Comparison of ENCODE assay signal across 8 mouse cellular contexts in the genomic region with DNA sequence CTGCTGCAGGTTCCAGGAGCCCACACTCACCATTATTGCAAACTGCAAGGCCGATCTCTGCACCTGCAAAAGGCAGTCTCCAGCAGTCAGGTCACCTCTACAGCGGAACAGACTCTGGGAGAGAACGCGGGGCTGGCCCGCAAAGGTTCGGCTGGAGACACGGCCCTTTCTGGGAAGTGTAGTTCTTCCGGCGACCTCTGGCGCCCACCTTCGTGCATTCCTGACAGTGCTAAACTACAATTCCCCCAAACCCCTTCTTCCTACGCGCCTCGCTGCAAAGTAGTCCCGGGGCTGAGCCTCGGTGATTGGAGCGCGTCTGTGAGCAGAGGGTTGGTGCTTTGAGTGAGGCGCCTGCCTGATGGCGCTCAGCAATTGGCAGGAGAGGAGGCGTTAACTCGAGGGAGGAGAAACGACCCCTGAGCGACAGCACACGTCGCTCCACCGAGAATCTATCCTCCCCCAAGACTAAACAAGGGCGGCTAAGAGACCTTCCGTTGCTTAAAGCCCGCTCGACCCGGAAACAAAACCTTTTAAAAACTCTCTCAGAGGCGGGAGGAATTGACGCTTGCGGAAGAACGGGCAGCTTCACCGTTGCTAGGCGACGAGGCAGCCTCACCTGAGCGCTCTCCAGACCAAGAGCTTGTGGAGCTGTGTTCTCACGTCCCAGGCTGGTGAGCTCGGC. TPM values are rescaled to one million over a fixed set of nuclear protein-coding genes. Genes with fewer than 3 reads are reported as not detected.
DNase-seq lines count a peak whose midpoint lies in the region; ATAC-seq and TF ChIP-seq lines count a peak whose summit lies in the region.

Gene Wdpcp, plus strand, starts transcription at position 536 of the 682 bp plus-strand sequence.
Gene Mdh1, minus strand, starts transcription at position 668 of the 682 bp plus-strand sequence.

- no peak; the same call in 1 of the 2 replicates for TF ChIP-seq EP300 in heart, postnatal 0 days (IDR thresholded peaks at IDR 0.05; ENCODE audit: low read depth)

- no peaks in the 10 kb centered on the region; the same call in 1 of the 2 replicates for H3K27me3 ChIP-seq in E14TG2a.4 (ENCODE audit: insufficient read depth, low read length)
- H3K27me3 ChIP-seq in forebrain, embryonic 12.5 days, result no peaks in the 10 kb centered on the region
- no peaks in the 10 kb centered on the region for H3K27me3 ChIP-seq in heart, postnatal 0 days (ENCODE audit: control insufficient read depth, insufficient read depth, low read length)
- H3K27me3 ChIP-seq in liver, embryonic 16.5 days (ENCODE audit: control insufficient read depth, insufficient read depth, low read depth, low read length), result no peaks in the 10 kb centered on the region
- H3K27me3 ChIP-seq in neural tube, embryonic 13.5 days, result no peaks in the 10 kb centered on the region
- no peaks in the 10 kb centered on the region for H3K27me3 ChIP-seq in testis, adult 2 months (ENCODE audit: control insufficient read depth, insufficient read depth, low read length)

- peak within 1 kb of the TSS; percentile 95 for H3K4me3 ChIP-seq in E14TG2a.4 (replicated peaks; ENCODE audit: low read length)
- peak within 1 kb of the TSS; percentile 72 for H3K4me3 ChIP-seq in forebrain, embryonic 12.5 days (replicated peaks)
- H3K4me3 ChIP-seq in heart, postnatal 0 days (ENCODE audit: low read depth, low read length), result peak within 1 kb of the TSS; percentile 88
- H3K4me3 ChIP-seq in liver, embryonic 16.5 days (ENCODE audit: low read depth, low read length), result peak within 1 kb of the TSS; percentile 77
- H3K4me3 ChIP-seq in neural tube, embryonic 13.5 days, result peak within 1 kb of the TSS; percentile 62
- peak within 1 kb of the TSS; percentile 96 for H3K4me3 ChIP-seq in testis, adult 2 months (ENCODE audit: control insufficient read depth, low read depth, low read length)

- peak; percentile 70 for TF ChIP-seq POLR2A in testis, adult 2 months (IDR thresholded peaks at IDR 0.05; ENCODE audit: control insufficient read depth, low read depth, low read length)

- peak within 1 kb of the TSS; percentile 75 for H3K27ac ChIP-seq in forebrain, embryonic 12.5 days
- peak within 1 kb of the TSS; percentile 96 for H3K27ac ChIP-seq in heart, postnatal 0 days (ENCODE audit: low read depth)
- H3K27ac ChIP-seq in liver, embryonic 16.5 days (ENCODE audit: low read length), result peak within 1 kb of the TSS; percentile 73
- peak within 1 kb of the TSS; percentile 83 for H3K27ac ChIP-seq in neural tube, embryonic 13.5 days (replicated peaks)
- peak within 1 kb of the TSS; percentile 79 for H3K27ac ChIP-seq in testis, adult 2 months (ENCODE audit: control insufficient read depth, insufficient read depth, low read depth, low read length)

- peaks cover 2% of the 10 kb centered on the region for H3K36me3 ChIP-seq in E14TG2a.4 (ENCODE audit: insufficient read depth, low read length)
- H3K36me3 ChIP-seq in forebrain, embryonic 12.5 days (replicated peaks), result 0 out of 2 replicates have a peak, but pooled peaks cover 4% of the 10 kb centered on the region
- H3K36me3 ChIP-seq in heart, postnatal 0 days (replicated peaks; ENCODE audit: control insufficient read depth, insufficient read depth, low read length), result peaks cover 6% of the 10 kb centered on the region; the same call in 1 of the 2 replicates
- H3K36me3 ChIP-seq in liver, embryonic 16.5 days (ENCODE audit: control insufficient read depth, insufficient read depth), result no peaks in the 10 kb centered on the region
- H3K36me3 ChIP-seq in neural tube, embryonic 13.5 days, result no peaks in the 10 kb centered on the region; the same call in 1 of the 2 replicates
- no peaks in the 10 kb centered on the region for H3K36me3 ChIP-seq in testis, adult 2 months (ENCODE audit: control insufficient read depth, insufficient read depth, low read length)

- peak; percentile 99 for ATAC-seq in forebrain, embryonic 12.5 days (ENCODE audit: low FRiP score)
- ATAC-seq in heart, postnatal 0 days (ENCODE audit: insufficient read depth, low read depth), result peak; percentile 95
- ATAC-seq in liver, embryonic 16.5 days (ENCODE audit: low read depth), result peak; percentile 93
- ATAC-seq in neural tube, embryonic 13.5 days (ENCODE audit: low read depth), result peak; percentile 100

- peak within 1 kb of the TSS; percentile 75 for H3K4me2 ChIP-seq in forebrain, embryonic 12.5 days
- H3K4me2 ChIP-seq in heart, postnatal 0 days (ENCODE audit: low read depth, low read length), result peak within 1 kb of the TSS; percentile 81
- peak within 1 kb of the TSS; percentile 55 for H3K4me2 ChIP-seq in liver, embryonic 16.5 days (ENCODE audit: low read depth, low read length)
- peak within 1 kb of the TSS; percentile 86 for H3K4me2 ChIP-seq in neural tube, embryonic 13.5 days

- peak; percentile 81 for DNase-seq in c-Kit-positive CD71-positive TER-119-positive erythroid progenitor cells, embryonic 14.5 days (ENCODE audit: low spot score)
- DNase-seq in heart, postnatal 0 days (ENCODE audit: low spot score), result peak; percentile 100
- peak; percentile 91 to 96 for DNase-seq in kidney, postnatal 4 days

- peaks cover 28% of the 10 kb centered on the region for H3K4me1 ChIP-seq in E14TG2a.4 (replicated peaks; ENCODE audit: low read depth, low read length)
- peaks cover 27% of the 10 kb centered on the region for H3K4me1 ChIP-seq in forebrain, embryonic 12.5 days
- 0 out of 2 replicates have a peak, but pooled peaks cover 9% of the 10 kb centered on the region for H3K4me1 ChIP-seq in heart, postnatal 0 days (ENCODE audit: control insufficient read depth, insufficient read depth)
- peaks cover 13% of the 10 kb centered on the region for H3K4me1 ChIP-seq in liver, embryonic 16.5 days (ENCODE audit: control insufficient read depth, low read depth, low read length)
- H3K4me1 ChIP-seq in neural tube, embryonic 13.5 days (replicated peaks), result peaks cover 31% of the 10 kb centered on the region
- peaks cover 5% of the 10 kb centered on the region for H3K4me1 ChIP-seq in testis, adult 2 months (ENCODE audit: control insufficient read depth, insufficient read depth, low read length)

- no peaks in the 10 kb centered on the region for H3K9me3 ChIP-seq in E14TG2a.4 (ENCODE audit: low read length)
- H3K9me3 ChIP-seq in forebrain, embryonic 12.5 days, result no peaks in the 10 kb centered on the region
- H3K9me3 ChIP-seq in heart, postnatal 0 days (replicated peaks; ENCODE audit: control insufficient read depth, low read length), result no peaks in the 10 kb centered on the region
- no peaks in the 10 kb centered on the region for H3K9me3 ChIP-seq in liver, embryonic 16.5 days (replicated peaks; ENCODE audit: control insufficient read depth, low read length)
- no peaks in the 10 kb centered on the region for H3K9me3 ChIP-seq in neural tube, embryonic 13.5 days

- TF ChIP-seq CTCF in E14TG2a.4 (conservative IDR thresholded peaks at IDR 0.05; ENCODE audit: low read length), result no peak
- no peak; the same call in 1 of the 2 replicates for TF ChIP-seq CTCF in heart, postnatal 0 days (IDR thresholded peaks at IDR 0.05; ENCODE audit: low read depth)
- TF ChIP-seq CTCF in testis, adult 2 months (IDR thresholded peaks at IDR 0.05; ENCODE audit: control insufficient read depth, insufficient read depth, insufficient replicate concordance, low read depth, low read length), result no peak

- WGBS in forebrain, embryonic 12.5 days, result under 1% methylated on average over 42 of the region's 42 CpGs
- WGBS in heart, postnatal 0 days, result under 1% methylated on average over 42 of the region's 42 CpGs
- WGBS in liver, embryonic 16.5 days (ENCODE audit: insufficient replicate concordance), result under 1% methylated on average over 42 of the region's 42 CpGs
- WGBS in neural tube, embryonic 13.5 days, result 1% methylated on average over 42 of the region's 42 CpGs

- peak within 1 kb of the TSS; percentile 75 for H3K9ac ChIP-seq in forebrain, embryonic 12.5 days
- peak within 1 kb of the TSS; percentile 92 for H3K9ac ChIP-seq in heart, postnatal 0 days (replicated peaks; ENCODE audit: low read depth, low read length)
- H3K9ac ChIP-seq in liver, embryonic 16.5 days (ENCODE audit: low read depth, low read length), result peak within 1 kb of the TSS; percentile 67
- H3K9ac ChIP-seq in neural tube, embryonic 13.5 days, result peak within 1 kb of the TSS; percentile 85

RNA-seq across cellular contexts. Expression of gene Wdpcp, which starts in this region (rescaled TPM):
- 12.4 and 13.3 TPM in 2 replicates for polyA plus RNA-seq in forebrain, embryonic 12.5 days (2016; fragmentation: Nextera tagmentation; extraction: Ambion mirVana)
- total RNA-seq in heart, postnatal 0 days (2014; rRNA removed; ENCODE audit: low replicate concordance), result 5.8 and 32.1 TPM in 2 replicates
- 4.0 and 4.2 TPM in 2 replicates for polyA plus RNA-seq in heart, postnatal 0 days (2015; fragmentation: Nextera tagmentation; extraction: Ambion mirVana)
- 0.74 and 0.88 TPM in 2 replicates for polyA plus RNA-seq in liver, embryonic 16.5 days (2015; fragmentation: Nextera tagmentation; extraction: Ambion mirVana)
- 10.8 and 10.9 TPM in 2 replicates for polyA plus RNA-seq in neural tube, embryonic 13.5 days (2015; fragmentation: Nextera tagmentation; extraction: Ambion mirVana)
- 29.0 and 34.0 TPM in 2 replicates for polyA plus RNA-seq in testis, adult 2 months (2012; rRNA removed)

RNA-seq across cellular contexts. Expression of gene Mdh1, which starts in this region (rescaled TPM):
- 383 and 388 TPM in 2 replicates for polyA plus RNA-seq in forebrain, embryonic 12.5 days (2016; fragmentation: Nextera tagmentation; extraction: Ambion mirVana)
- total RNA-seq in heart, postnatal 0 days (2014; rRNA removed; ENCODE audit: low replicate concordance), result 1,252 and 1,335 TPM in 2 replicates
- 3,016 and 3,055 TPM in 2 replicates for polyA plus RNA-seq in heart, postnatal 0 days (2015; fragmentation: Nextera tagmentation; extraction: Ambion mirVana)
- 204 and 208 TPM in 2 replicates for polyA plus RNA-seq in liver, embryonic 16.5 days (2015; fragmentation: Nextera tagmentation; extraction: Ambion mirVana)
- 463 and 487 TPM in 2 replicates for polyA plus RNA-seq in neural tube, embryonic 13.5 days (2015; fragmentation: Nextera tagmentation; extraction: Ambion mirVana)
- polyA plus RNA-seq in testis, adult 2 months (2012; rRNA removed), result 24.0 and 28.2 TPM in 2 replicates

Comparison
In these comparisons a context has a peak if more than half of its experiments do, and no peak if none do; other contexts are left out.
1. Peak in every context shown above with its lines: DNase-seq, ATAC-seq, H3K4me3 ChIP-seq and H3K27ac ChIP-seq.